Mouse (Mus musculus): Measurements from ENCODE around the gene Rps27rt. TPM values are rescaled to one million over a fixed set of nuclear protein-coding genes. Genes with fewer than 3 reads are reported as not detected.

The Rps27rt gene
- polyA plus RNA-seq, 1 experiment from 2014 or later, result 365 TPM

DNA sequence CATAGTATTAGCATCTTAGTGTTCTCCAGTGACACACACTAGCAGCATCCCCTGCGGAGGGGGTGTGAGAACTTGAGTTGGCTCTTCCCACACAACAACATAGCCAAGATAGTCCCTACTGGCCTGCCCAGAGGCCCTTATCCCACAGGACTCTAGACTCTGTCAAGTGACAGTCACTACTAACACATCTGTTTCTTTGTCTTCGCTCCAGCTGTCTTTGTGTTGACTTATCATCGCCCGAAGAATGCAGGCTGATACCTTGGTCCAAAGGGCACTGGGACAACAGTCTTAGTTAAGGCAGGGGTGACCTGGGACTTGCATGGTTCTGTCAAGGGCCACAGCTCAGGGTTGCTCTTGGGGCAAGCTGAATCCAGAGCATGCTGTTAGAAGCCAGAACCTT, 12.7 kb upstream of the Rps27rt start:
- H3K27me3 ChIP-seq (ENCODE audit: control insufficient read depth, insufficient read depth, low read length), result no peaks in the 10 kb centered on the region
- no peaks in the 10 kb centered on the region for H3K4me1 ChIP-seq (ENCODE audit: control insufficient read depth, insufficient read depth, low read length)
- no peak for DNase-seq (ENCODE audit: low spot score)
- no peak overlapping the region for H3K4me3 ChIP-seq (ENCODE audit: low read depth, low read length)
- WGBS, result 91% methylated on average over 4 of the region's 4 CpGs
- H3K4me2 ChIP-seq (ENCODE audit: low read depth, severe bottlenecking), result no peak overlapping the region
- no peak overlapping the region for H3K9ac ChIP-seq (ENCODE audit: low read length)
- H3K36me3 ChIP-seq (ENCODE audit: control insufficient read depth, insufficient read depth, low read length), result no peaks in the 10 kb centered on the region
- H3K27ac ChIP-seq (replicated peaks; ENCODE audit: low read depth, low read length), result no peak overlapping the region
- no peak for ATAC-seq (ENCODE audit: insufficient number of reproducible peaks, low FRiP score, low TSS enrichment, low read depth)
- H3K9me3 ChIP-seq (ENCODE audit: control insufficient read depth, low read length), result peaks cover under 1% of the 10 kb centered on the region; the same call in 1 of the 2 replicates

DNA sequence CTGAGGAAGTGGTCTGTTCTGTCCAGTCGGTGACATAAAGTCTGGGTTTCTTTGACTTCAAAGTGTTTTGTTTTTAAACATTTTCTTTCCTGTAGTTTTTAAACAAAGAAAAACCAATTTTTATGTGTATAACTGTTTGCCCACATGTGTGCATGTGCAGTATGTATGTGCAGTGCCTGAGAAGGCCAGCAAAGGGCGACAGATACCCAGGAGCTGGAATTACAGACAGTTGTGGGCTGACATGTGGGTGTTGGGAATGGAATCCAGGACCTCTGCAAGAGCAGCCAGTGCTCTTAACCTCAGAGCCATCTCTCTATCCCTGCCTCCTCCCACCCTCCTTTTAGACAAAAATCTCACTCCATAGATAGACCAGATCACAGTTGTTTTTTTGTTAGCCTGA, 10.0 kb upstream of the Rps27rt start:
- no peak for DNase-seq (ENCODE audit: low spot score)
- Histone ChIP-seq H3K9me3 (ENCODE audit: control insufficient read depth, low read length) (no peaks in the 10 kb centered on the region; the same call in 1 of the 2 replicates), H3K27ac (replicated peaks; ENCODE audit: low read depth, low read length) (no peak overlapping the region), H3K4me2 (ENCODE audit: low read depth, severe bottlenecking) (no peak overlapping the region), H3K4me1 (ENCODE audit: control insufficient read depth, insufficient read depth, low read length) (no peaks in the 10 kb centered on the region), H3K36me3 (ENCODE audit: control insufficient read depth, insufficient read depth, low read length) (no peaks in the 10 kb centered on the region), H3K4me3 (ENCODE audit: low read depth, low read length) (no peak overlapping the region), H3K9ac (ENCODE audit: low read length) (no peak overlapping the region), H3K27me3 (ENCODE audit: control insufficient read depth, insufficient read depth, low read length) (no peaks in the 10 kb centered on the region)
- WGBS, result 90% methylated on average over 2 of the region's 2 CpGs
- no peak for ATAC-seq (ENCODE audit: insufficient number of reproducible peaks, low FRiP score, low TSS enrichment, low read depth)

DNA sequence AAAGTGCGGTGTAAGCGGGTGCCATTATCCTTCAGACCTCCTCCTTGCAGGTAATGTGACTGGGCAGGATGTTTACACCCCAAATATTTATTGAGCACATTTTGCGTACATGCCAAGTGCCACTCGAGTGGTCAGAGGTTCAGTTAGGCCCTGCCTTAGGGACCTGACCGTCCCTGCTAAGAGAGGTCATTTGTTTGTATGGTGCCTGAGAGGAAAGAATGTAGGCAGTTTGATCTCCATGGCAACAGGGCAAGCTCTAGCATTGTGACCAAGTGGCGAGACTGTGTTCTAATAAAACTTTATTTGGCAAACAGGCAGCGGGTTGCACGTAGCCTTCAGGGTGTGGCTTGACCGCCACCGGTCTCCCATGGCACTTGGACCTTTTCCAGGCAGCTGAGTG, 7.9 kb upstream of the Rps27rt start:
- WGBS, result 80% methylated on average over 10 of the region's 10 CpGs
- no peak for DNase-seq (ENCODE audit: low spot score)
- Histone ChIP-seq H3K27me3 (ENCODE audit: control insufficient read depth, insufficient read depth, low read length) (no peaks in the 10 kb centered on the region), H3K4me3 (ENCODE audit: low read depth, low read length) (no peak overlapping the region), H3K27ac (replicated peaks; ENCODE audit: low read depth, low read length) (no peak overlapping the region), H3K9ac (ENCODE audit: low read length) (no peak overlapping the region), H3K9me3 (ENCODE audit: control insufficient read depth, low read length) (peaks cover 2% of the 10 kb centered on the region; the same call in 1 of the 2 replicates), H3K4me2 (ENCODE audit: low read depth, severe bottlenecking) (no peak overlapping the region), H3K36me3 (ENCODE audit: control insufficient read depth, insufficient read depth, low read length) (no peaks in the 10 kb centered on the region), H3K4me1 (ENCODE audit: control insufficient read depth, insufficient read depth, low read length) (no peaks in the 10 kb centered on the region)
- no peak for ATAC-seq (ENCODE audit: insufficient number of reproducible peaks, low FRiP score, low TSS enrichment, low read depth)

DNA sequence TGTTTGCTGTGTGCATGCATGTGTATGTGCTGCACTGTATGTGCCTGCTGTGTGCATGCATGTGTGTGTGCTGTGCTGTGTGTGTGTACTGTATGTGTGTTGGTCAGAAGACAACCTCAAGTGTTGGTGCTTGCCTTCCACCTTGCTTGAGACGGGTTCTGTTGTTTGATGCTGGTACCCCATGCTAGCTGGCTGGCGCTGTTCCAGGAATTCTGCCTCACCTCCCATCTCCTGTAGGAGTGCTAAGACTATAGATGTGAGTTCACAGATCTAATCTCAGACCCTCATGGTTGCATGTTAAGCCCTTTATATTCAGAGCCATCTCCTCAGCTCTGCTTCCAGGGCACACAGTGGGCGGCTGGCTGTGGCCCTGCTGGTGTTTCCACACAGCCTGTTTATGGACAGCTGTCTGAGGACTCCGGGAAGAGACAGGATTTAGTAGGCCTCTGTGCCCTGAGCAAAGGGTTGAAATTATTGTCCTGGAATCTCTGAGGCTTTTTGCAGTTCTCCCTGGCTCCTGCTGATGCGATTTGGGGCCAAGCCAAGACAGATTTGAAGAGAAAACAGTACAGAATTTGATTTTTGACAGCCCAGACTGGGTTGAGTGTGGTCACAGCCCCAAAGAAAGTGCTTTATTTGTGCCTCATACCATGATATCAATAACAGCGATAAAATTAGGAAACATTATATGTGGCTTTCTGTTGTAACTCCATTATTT, 6.2 kb upstream of the Rps27rt start:
- DNase-seq (ENCODE audit: low spot score) (no peak), ATAC-seq (ENCODE audit: insufficient number of reproducible peaks, low FRiP score, low TSS enrichment, low read depth) (no peak)
- no peak overlapping the region for H3K9ac ChIP-seq (ENCODE audit: low read length)
- no peak overlapping the region for H3K4me3 ChIP-seq (ENCODE audit: low read depth, low read length)
- no peaks in the 10 kb centered on the region for H3K36me3 ChIP-seq (ENCODE audit: control insufficient read depth, insufficient read depth, low read length)
- no peaks in the 10 kb centered on the region for H3K27me3 ChIP-seq (ENCODE audit: control insufficient read depth, insufficient read depth, low read length)
- no peak overlapping the region for H3K4me2 ChIP-seq (ENCODE audit: low read depth, severe bottlenecking)
- peaks cover 2% of the 10 kb centered on the region; the same call in 1 of the 2 replicates for H3K9me3 ChIP-seq (ENCODE audit: control insufficient read depth, low read length)
- no peaks in the 10 kb centered on the region for H3K4me1 ChIP-seq (ENCODE audit: control insufficient read depth, insufficient read depth, low read length)
- H3K27ac ChIP-seq (replicated peaks; ENCODE audit: low read depth, low read length), result no peak overlapping the region
- WGBS, result 85% methylated on average over 6 of the region's 6 CpGs

DNA sequence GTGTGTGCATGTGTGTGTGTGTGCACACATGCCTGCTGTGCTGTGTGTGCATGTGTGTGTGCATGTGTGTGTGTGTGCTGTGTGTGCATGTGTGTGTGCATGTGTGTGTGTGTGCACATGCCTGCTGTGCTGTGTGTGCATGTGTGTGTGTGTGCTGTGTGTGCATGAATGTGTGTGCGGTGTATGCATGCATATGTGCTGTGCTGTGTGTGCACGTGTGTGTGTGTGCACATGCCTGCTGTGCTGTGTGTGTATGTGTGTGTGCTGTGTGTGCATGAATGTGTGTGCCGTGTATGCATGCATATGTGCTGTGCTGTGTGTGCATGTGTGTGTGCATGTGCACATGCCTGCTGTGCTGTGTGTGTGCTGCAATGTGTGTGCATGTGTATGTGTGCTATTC, 5.5 kb upstream of the Rps27rt start:
- Histone ChIP-seq H3K27me3 (ENCODE audit: control insufficient read depth, insufficient read depth, low read length) (no peaks in the 10 kb centered on the region), H3K4me2 (ENCODE audit: low read depth, severe bottlenecking) (no peak overlapping the region), H3K27ac (replicated peaks; ENCODE audit: low read depth, low read length) (no peak overlapping the region), H3K4me1 (ENCODE audit: control insufficient read depth, insufficient read depth, low read length) (no peaks in the 10 kb centered on the region), H3K9ac (ENCODE audit: low read length) (no peak overlapping the region), H3K4me3 (ENCODE audit: low read depth, low read length) (no peak overlapping the region), H3K36me3 (ENCODE audit: control insufficient read depth, insufficient read depth, low read length) (no peaks in the 10 kb centered on the region), H3K9me3 (ENCODE audit: control insufficient read depth, low read length) (peaks cover 2% of the 10 kb centered on the region; the same call in 1 of the 2 replicates)
- DNase-seq (ENCODE audit: low spot score) (no peak), ATAC-seq (ENCODE audit: insufficient number of reproducible peaks, low FRiP score, low TSS enrichment, low read depth) (no peak)
- WGBS, result 94% methylated on average over 3 of the region's 3 CpGs

- Histone ChIP-seq H3K27ac (replicated peaks; ENCODE audit: low read depth, low read length) (no peak overlapping the region), H3K27me3 (ENCODE audit: control insufficient read depth, insufficient read depth, low read length) (no peaks in the 10 kb centered on the region), H3K9me3 (ENCODE audit: control insufficient read depth, low read length) (0 out of 2 replicates have a peak, but pooled peaks cover 2% of the 10 kb centered on the region), H3K9ac (ENCODE audit: low read length) (no peak overlapping the region), H3K4me1 (ENCODE audit: control insufficient read depth, insufficient read depth, low read length) (no peaks in the 10 kb centered on the region), H3K4me2 (ENCODE audit: low read depth, severe bottlenecking) (no peak overlapping the region), H3K36me3 (ENCODE audit: control insufficient read depth, insufficient read depth, low read length) (no peaks in the 10 kb centered on the region), H3K4me3 (ENCODE audit: low read depth, low read length) (no peak overlapping the region)
- DNase-seq (ENCODE audit: low spot score) (no peak), ATAC-seq (ENCODE audit: insufficient number of reproducible peaks, low FRiP score, low TSS enrichment, low read depth) (no peak)
- 89% methylated on average over 5 of the region's 5 CpGs for WGBS
Measured at GRCm38 (mm10) chr9:114986361-114986760, 3.8 kb upstream of the Rps27rt start.

DNA sequence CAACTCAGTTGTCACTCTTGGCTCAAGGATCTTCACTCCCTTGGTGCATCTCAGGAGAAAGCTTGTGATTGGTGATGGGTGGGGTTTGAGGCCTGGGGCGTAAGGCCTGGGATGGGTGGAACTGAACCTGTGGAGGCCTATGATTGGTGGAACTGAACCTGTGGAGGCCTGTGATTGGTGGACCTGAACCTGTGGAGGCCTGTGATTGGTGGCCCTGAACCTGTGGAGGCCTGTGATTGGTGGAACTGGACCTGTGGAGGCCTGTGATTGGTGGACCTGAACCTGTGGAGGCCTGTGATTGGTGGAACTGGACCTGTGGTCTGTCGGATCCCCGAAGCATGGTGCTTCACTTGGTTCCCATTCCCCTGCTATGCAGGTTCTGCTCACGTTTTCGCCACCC, 3.2 kb upstream of the Rps27rt start:
- DNase-seq (ENCODE audit: low spot score), result no peak
- H3K27ac ChIP-seq (replicated peaks; ENCODE audit: low read depth, low read length), result no peak overlapping the region
- H3K4me2 ChIP-seq (ENCODE audit: low read depth, severe bottlenecking), result no peak overlapping the region
- 0 out of 2 replicates have a peak, but pooled peaks cover 2% of the 10 kb centered on the region for H3K9me3 ChIP-seq (ENCODE audit: control insufficient read depth, low read length)
- ATAC-seq (ENCODE audit: insufficient number of reproducible peaks, low FRiP score, low TSS enrichment, low read depth), result no peak
- H3K27me3 ChIP-seq (ENCODE audit: control insufficient read depth, insufficient read depth, low read length), result no peaks in the 10 kb centered on the region
- no peak overlapping the region for H3K4me3 ChIP-seq (ENCODE audit: low read depth, low read length)
- no peak overlapping the region for H3K9ac ChIP-seq (ENCODE audit: low read length)
- H3K36me3 ChIP-seq (ENCODE audit: control insufficient read depth, insufficient read depth, low read length), result no peaks in the 10 kb centered on the region
- WGBS, result 83% methylated on average over 5 of the region's 5 CpGs
- H3K4me1 ChIP-seq (ENCODE audit: control insufficient read depth, insufficient read depth, low read length), result no peaks in the 10 kb centered on the region

DNA sequence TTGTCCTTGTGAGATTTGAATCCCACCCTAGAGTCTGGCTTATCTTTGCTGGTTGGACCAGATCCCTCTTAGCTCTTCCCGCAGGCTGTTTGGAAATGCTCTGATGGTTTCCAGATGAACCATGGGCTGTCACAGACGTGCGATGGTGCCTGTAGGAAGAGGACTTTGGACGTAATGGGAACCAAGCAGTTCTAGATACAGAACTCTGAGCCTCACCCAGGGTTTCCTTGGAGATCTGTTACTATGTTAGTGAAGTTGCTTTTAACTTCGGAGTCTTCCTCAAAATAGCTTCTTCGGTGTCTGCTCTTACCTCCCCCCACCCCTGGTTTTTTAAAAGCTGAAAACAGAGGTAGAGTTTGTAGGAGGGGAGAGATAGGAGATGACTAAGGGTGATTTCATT, 2.6 kb downstream of the Rps27rt start:
- Histone ChIP-seq H3K9ac (ENCODE audit: low read length) (no peak overlapping the region), H3K4me2 (ENCODE audit: low read depth, severe bottlenecking) (no peak overlapping the region), H3K4me1 (ENCODE audit: control insufficient read depth, insufficient read depth, low read length) (peaks cover 3% of the 10 kb centered on the region; the same call in 1 of the 2 replicates), H3K36me3 (ENCODE audit: control insufficient read depth, insufficient read depth, low read length) (no peaks in the 10 kb centered on the region), H3K27me3 (ENCODE audit: control insufficient read depth, insufficient read depth, low read length) (peaks cover 12% of the 10 kb centered on the region), H3K9me3 (ENCODE audit: control insufficient read depth, low read length) (no peaks in the 10 kb centered on the region), H3K4me3 (ENCODE audit: low read depth, low read length) (no peak overlapping the region), H3K27ac (replicated peaks; ENCODE audit: low read depth, low read length) (no peak overlapping the region)
- WGBS, result 44% methylated on average over 6 of the region's 6 CpGs
- DNase-seq (ENCODE audit: low spot score) (no peak), ATAC-seq (ENCODE audit: insufficient number of reproducible peaks, low FRiP score, low TSS enrichment, low read depth) (no peak)

Measured in limb, embryonic 11.5 days (tissue).